Mouse (Mus musculus) spleen, postnatal 14 days (tissue): ENCODE results near the gene Gm28305.

Source experiments
- DNase-seq, 2 experiments: peaks; one replicate each; pipeline ENCODE4 v3.0.0; 2021 to 2022; ENCODE audit warnings: low spot score in 2 of 2

Gm28305 gene

DNA sequence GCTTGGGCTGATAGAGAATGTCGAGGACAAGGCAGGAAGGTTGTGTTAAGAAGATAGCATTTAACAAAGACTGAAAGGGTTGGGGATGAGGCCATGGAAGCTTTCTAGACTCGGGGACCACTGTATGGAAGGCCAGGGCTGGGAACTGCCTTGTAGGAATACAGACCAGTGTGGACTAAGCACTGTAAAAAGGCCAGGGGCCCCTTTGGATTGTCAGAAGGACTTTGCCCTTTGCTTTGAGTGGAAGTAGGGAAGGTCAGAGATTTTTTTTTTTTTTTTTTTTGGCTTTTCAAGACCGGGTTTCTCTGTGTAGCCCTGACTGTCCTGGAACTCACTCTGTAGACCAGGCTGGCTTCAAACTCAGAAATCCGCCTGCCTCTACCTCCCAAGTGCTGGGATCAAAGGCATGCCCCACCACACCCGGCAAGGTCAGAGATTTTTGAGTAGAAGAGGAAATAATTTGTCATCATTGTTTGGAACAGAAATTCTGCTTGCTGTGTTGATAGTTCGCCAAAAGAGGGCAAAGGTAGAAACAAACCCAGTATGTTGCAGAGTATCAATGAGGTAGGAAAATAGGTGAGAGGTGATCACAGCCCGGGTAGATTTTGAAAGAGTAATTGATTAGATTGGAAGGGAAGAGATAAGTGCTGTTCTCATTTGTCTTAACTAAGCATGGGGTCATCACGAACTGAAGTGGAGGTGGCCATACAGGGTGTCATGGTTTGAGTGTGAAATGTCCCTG, 30.6 kb downstream of the Gm28305 start:
- no peak for DNase-seq

DNA sequence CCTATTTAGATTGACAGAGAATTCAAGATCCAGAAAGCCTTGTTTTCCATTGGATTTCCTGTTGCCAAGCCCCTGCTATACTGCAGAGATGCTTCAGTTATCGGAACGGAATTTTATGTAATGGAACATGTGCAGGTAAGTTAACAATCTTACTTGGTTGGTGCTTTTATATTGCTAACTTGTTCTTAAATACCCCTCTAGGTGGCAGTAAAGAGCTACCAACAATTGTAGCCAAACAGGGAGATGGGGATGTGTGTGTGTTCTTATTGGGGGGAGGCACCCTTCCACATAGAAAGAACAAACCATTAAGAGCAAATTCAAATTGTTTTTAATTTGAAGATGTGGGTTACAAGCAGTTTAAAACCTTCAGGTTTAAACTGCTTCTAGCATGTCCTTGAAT, 35.3 kb downstream of the Gm28305 start:
- no peak for DNase-seq

DNA sequence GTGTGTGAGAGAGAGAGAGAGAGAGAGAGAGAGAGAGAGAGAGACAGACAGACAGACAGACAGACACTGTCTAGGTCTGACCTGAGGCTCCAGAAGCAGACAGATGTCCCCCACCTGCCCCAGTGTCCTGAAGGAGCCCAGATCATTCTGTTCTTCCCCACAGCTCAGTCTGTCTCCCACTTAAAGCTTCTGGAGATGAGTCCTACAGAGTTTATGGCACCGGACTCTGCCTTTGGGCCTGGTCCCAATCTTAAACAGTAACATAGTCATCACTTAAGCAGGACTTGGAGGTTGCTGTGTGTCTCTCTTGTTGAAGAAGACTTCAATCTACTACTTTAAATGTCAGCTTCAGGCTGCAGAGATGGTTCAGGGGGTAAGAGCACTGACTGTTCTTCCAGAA, 38.3 kb downstream of the Gm28305 start:
- DNase-seq: no peak

DNA sequence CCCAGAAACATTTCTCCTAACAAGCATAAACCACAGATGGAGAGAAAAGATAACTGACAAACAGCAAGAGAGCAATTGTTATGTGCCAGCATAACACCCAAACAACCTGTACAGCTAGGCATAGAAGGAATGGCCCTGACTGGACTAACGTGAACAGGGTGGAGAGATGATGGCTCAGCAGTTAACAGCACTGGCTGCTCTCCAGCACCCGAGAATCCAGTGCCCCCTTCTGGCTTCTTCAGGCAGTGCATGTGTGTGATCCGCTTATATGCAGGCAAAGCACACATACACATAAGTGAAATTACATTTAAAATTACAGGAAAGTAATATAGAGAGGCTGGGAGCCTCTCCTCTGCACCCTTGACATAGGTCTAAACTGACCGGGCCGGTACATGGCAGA, 38.9 kb downstream of the Gm28305 start:
- peak; percentile 20 to 41 for DNase-seq

DNA sequence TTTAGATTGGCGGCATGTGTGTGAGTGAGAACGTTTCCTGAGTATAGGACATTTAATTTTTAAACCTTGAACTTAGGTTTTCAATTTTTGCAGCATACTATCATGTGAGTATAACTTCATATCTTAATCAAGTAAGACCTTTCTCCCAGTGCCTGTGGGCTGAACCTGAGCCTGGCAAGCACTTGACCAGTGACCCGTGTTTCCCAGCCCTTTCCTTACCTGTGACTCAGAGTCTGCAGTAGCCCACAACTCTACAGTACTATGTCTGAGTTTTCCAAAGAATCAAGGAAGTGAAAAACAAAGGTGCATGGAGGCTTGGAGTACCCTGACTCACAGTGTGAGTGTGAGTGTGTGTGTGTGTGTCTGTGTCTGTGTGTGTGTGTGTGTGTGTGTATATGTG, 39.6 kb downstream of the Gm28305 start:
- no peak for DNase-seq

DNA sequence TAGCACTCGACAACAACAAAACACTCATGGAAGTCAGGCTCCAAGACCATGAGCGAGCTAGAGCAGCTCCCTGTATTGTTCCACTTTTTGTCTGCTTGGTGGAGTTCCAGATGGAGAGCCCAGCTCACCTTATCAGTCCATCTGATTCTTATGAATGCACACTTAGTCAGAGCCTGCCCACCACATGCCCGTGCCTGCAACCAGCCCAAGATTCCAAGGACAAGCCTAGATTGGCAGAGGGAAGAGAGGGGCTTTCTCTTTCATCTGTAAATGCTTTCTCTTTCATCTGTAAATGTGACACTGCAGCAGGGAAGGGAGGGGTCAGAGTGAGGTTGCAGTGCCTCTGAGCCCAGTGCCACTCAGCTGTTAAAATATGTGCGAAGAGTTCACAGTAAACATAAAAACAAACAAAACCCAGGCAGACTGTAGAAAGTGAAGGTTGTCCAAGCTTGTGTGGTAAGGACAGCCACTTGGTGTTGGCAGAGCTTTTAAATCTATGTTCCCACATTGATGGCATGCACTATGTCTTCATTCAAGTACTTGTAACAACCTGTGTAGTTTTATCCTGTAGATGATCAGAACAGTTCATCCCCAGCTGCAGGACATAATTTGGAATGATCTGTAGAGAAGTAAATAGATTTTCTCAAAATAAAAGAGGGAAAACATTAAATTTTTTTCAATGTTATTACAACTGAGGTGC, 45.4 kb downstream of the Gm28305 start:
- no peak for DNase-seq

DNA sequence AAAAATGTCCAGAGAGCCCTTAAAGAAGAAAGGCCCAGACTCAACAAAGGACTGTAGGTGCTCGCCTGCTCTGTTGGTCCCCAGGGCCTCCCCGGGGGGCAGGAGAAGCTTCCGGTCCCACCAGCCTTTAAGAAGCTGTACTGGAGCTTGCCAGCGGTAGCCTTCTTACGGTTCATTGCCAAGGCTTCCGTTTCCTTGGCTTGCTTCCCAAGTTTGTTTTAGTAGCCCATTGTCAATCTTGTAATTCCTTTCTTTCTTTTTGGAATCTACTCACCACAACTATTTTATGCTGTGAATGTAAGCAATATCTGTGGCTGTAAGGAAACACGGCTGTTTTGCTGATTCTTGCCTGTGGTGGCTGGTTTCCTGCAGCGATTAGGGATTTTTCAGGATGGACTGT, 48.1 kb downstream of the Gm28305 start:
- DNase-seq: no peak

DNA sequence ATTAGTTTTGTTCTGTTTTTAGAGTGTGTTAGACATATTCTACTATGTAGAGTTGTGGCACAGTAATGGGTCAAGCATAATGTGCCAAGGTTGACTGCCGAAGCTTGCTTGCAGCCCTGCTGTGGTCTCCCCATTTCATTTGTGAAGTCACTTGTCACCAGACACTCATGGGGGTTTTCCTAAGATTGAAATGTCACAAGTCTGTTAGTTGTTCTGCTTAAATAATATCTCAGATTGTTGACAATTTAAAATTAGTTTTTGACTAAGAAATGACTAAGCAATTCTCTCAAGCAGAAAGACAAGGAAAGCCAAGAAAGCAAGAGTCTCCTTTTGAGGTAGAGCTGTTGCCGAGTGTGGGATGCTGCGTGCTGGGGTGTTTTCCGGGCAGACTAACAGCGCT, 52.5 kb downstream of the Gm28305 start:
- DNase-seq: no peak

DNA sequence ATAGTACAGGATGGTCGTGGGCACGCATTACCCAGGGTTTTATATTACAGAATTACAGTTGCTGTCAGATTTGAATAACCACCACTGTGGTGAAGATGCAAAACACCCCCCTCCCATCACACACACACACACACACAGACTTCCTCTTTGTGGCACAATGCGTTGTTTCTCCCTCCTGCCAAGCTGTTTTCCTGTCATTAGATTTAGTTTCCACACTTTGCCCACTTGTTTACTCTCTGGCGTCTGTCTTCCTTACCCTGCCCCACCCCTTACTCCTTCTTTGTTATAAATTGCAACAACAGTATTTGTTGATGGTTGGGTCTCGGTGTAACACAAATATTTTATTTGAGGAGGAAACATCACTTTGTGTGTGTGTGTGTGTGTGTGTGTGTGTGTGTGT, 57.8 kb downstream of the Gm28305 start:
- DNase-seq: no peak

DNA sequence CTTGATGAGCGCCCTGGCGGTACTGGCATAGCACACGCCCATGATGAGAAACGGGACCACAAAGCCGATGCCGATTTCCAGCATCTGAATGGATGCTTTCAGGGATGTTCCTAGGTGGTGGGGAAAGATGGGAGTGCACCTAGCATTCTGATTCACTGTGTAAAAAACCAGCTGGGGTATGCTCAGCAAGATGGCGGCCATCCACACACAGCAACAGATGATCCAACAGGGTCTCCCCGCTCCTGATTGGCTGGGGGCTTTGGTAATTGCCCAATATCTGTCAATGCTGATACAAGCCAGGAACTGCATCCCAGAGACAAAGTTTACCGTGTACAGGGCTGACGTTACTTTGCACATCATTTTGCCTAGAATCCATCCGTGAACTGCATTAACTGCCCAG, 58.6 kb downstream of the Gm28305 start:
- peak in 1 of 2 experiments; percentile 5 for DNase-seq

DNA sequence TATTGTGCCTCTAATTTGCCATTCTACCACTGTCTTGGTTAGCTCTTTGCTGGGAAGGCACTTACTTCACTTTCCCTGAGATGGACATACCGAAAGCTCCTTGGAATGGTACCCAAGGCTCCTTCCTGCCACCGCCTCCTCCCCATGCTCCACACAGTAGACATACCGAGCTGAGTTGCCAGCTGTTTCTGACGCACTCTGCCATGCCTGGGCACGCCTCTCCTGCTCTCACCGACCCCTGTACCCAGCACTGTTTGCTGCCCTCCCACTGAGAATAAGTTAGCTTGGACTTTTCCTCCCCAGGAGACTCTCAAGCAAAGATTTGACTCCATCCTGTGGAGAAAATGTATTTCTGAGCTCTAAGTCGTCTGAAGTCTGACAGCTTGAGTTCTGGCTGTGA, 60.4 kb downstream of the Gm28305 start:
- no peak for DNase-seq

DNA sequence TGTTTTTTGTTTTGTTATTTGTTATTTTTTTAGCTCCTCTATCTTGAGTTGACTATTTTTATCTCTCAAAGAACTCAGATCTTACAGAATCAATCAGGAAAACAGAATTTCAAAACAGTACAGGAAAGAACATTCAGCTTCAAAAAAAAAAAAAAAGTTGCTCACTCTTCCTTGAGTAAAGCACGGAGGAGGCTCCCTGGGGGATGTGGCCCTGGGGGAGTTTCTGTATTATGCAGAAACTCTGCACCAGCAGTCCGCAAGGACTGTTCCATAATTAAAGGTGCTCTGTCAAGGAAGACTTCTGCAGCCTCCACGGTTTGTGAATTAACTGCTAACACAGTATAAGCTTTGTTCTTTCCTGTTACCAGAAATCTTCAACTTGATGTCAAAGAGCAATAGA, 61.0 kb downstream of the Gm28305 start:
- no peak for DNase-seq

DNA sequence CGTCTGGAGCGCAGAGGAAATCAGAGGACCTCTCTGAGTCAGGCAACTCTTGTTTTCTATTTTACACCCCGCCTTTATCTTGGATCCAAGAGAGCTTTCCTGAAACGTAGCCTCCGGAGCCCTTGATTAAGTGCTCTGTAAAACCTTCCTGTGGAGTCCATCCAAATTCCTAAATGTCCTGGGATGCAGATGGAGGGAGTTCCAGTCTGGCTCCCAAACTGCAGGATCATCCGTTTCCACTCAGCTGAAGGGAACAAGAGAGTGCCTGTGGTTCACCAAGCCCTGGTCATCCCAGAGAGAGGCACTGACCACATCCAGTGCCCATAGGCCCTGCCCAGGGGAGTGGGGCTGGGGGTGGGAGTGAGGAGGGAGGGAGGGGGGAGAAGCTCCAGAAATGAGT, 61.8 kb downstream of the Gm28305 start:
- DNase-seq: no peak

DNA sequence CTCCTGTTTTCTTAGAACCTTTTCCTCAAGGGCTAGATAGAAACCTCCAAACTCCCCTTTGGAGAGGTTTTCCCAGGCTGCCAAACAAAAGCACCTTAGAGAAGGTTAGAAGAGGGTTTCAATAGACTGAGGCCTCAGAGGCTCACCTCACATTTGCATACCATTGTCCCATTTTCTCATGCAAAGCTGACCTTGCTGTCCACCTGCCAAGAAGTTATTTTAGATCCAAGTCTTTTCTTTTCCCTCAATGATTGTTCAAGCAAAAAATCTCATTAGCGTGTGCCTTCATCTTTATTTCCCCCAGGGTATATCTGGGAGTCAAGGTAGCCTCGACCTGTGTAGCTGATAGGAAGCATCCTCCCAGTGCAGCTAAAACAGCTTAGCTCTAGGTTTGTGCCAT, 62.4 kb downstream of the Gm28305 start:
- no peak for DNase-seq

DNA sequence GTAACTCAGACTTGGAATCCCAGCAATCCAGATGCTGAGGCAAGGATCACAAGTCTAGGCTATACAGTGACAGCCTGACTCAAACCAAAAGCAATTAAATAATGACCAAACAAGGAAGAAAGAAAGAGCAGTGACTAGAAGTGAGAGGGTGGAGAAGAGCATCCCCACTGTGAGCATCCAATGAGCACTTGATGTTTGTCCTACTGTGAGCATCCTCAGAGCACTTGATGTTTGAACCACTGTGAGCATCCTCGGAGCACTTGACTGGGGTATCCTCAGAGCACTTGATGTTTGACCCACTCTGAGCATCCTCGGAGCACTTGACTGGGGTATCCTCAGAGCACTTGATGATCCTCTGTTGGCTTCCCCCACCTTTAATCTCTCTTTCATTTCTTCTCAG, 64.5 kb downstream of the Gm28305 start:
- no peak for DNase-seq

DNA sequence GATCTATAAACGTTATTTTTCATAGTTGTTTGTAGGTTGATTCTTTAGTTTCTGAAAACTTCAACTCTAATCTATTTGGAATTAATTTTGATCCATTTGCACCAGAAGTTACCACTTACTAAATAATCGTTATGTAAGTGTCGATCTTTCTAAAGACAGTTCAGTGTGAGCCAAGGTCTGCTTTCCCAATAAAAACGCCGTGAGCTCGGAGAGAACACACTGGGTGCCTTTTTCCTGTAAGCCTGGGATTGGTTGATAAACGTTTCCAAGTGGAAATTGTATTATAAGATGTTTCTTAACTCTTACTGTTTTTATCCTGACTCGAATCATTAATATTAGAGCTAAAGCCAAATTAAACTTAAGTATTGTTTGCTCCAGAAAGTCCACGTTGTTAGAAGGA, 66.5 kb downstream of the Gm28305 start:
- DNase-seq: no peak

DNA sequence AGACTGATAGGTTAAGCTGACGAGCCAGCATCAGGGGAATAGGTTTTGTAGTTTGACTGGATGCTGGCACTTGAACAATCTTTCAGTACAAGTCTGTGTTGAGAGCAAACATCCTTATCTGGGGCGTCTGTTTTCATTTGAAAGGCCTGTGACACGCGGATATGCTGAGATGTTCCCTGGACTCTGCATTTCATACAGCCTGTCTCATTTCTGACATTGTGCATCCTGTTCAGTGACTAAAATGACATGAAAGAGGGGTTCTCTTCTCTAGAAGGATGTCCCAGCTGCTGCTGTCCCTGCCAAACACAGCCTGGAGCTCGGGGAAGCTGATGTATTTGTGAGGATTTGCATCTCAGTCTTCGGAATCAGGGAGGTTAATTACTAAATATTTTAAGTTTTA, 67.0 kb downstream of the Gm28305 start:
- DNase-seq: no peak

DNA sequence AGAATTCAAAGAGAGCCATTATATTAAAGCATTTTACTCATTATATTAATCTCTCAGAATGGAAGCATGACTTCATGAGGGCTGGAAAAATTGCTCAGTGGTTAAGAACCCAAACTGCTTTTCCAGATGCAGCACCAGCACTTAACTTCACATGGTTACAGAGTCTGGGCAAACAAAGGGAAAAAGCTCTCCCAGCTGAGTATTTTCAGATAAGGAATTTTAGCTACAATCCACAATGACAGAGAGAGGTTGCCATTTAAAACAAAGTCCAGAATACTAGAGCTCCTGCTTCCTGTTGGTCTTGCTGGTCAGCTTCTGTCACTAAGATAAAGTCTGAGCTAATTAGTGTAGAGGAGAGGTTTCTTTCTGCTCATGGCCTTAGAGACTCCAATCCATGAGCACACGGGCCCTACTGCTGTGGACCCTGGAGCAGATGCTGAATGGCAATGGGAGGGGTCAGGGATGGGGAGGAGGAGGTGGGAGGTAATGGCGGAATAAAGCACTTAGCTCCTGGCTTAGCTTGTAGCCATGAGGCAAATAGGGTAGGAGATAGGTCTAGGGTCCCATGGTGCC, 68.2 kb downstream of the Gm28305 start:
- no peak for DNase-seq

DNA sequence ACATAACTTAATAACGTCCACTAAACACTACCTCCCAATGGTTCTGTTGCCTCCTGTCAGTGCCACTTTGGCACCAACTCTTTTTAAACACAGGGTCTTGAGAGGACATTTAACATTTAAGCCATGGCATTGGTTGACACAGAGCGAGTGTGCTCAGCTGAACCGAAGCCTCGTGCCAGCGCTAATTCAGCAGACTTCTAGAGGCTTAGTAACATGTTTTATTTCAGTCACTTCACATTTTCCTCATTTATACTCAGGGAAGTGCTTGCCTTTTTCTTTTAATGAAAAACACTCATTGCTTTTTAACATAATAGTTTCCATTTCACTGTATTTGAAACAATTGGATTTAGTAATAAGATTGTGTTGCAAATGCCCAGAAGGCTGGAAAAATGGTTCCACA, 68.7 kb downstream of the Gm28305 start:
- DNase-seq: no peak

DNA sequence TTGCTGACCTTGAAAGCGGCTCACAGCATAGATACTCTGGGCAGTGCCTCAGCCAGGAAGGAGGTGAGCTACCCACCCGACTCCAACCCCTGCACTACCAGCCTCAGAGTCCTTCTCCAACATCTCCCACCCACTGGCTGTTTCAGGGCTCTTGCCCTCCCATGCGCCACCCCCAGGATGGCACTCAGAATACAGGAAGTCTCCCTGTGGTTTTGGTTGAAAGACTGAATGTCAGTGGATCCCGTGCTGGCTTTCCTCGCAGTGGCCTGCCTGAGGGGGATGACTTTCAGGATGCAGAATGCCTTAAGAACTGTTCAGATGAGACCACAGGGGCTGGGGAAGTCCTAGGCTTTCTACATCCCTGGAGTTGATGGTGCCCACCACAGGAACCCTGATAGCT, 82.6 kb downstream of the Gm28305 start:
- DNase-seq: no peak

DNA sequence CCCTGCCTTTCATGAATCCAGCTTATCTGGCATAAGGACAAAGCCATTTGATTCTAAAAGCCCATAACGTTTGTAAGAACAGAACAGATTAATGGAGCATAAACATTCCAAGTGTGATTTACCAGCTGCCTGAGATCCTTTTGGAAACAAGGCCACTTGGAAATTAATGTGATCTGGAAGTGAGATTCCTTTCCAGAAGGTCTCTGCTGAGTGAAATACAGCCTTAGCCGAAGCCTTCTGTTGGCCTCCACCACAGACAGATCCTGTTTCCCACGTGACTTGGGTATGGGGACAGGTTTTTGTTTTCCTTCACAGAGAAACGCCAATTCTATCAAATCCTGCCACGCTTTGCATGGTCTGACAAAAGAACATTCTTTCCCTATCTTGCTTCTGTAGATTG, 83.2 kb downstream of the Gm28305 start:
- DNase-seq: no peak
